Comparison of ENCODE assay signal across 9 mouse cellular contexts in genomic region chr1:167231612-167232283, GRCm38 (mm10). TPM values are rescaled to one million over a fixed set of nuclear protein-coding genes. Genes with fewer than 3 reads are reported as not detected.
DNase-seq lines count a peak whose midpoint lies in the region; ATAC-seq and TF ChIP-seq lines count a peak whose summit lies in the region.
"Had no signal": no experiment of that assay in that cellular context is flagged by ENCODE, and none has a peak within 500 bp of the region (broad histone marks: within the 10 kb centered on the region; RNA-seq: fewer than 3 reads in every experiment).

No protein-coding gene starts in this region.

- no peak overlapping the region for H3K9ac ChIP-seq in midbrain, embryonic 12.5 days (replicated peaks)
- H3K9ac ChIP-seq in midbrain, embryonic 15.5 days: no peak overlapping the region
- H3K9ac ChIP-seq in forebrain, embryonic 14.5 days (ENCODE audit: low read length): no peak overlapping the region
- H3K9ac ChIP-seq: liver, embryonic 15.5 days had no signal

- no peak overlapping the region for H3K4me3 ChIP-seq in midbrain, embryonic 12.5 days
- H3K4me3 ChIP-seq in midbrain, embryonic 15.5 days: no peak overlapping the region
- no peak overlapping the region for H3K4me3 ChIP-seq in olfactory bulb, adult 2 months (ENCODE audit: insufficient read depth, low read depth, low read length)
- no peak overlapping the region for H3K4me3 ChIP-seq in forebrain, embryonic 14.5 days (ENCODE audit: low read depth, low read length)
- H3K4me3 ChIP-seq: liver, embryonic 15.5 days had no signal

- no peaks in the 10 kb centered on the region for H3K9me3 ChIP-seq in midbrain, embryonic 12.5 days
- no peaks in the 10 kb centered on the region for H3K9me3 ChIP-seq in midbrain, embryonic 15.5 days
- no peaks in the 10 kb centered on the region for H3K9me3 ChIP-seq in forebrain, embryonic 14.5 days (replicated peaks; ENCODE audit: control insufficient read depth, low read length)
- H3K9me3 ChIP-seq: liver, embryonic 15.5 days had no signal

- DNase-seq in frontal cortex, postnatal 36 days (ENCODE audit: low spot score in 2 of 2): no peak
- DNase-seq in brain, embryonic 14.5 days (ENCODE audit: low read depth): peak; percentile 29
- no peak for DNase-seq in forebrain, embryonic 14.5 days (ENCODE audit: low spot score)
- DNase-seq in neural tube, embryonic 10.5 days (ENCODE audit: extremely low spot score, low spot score): no peak

- WGBS in midbrain, embryonic 12.5 days: 85% methylated on average over 17 of the region's 17 CpGs
- 77% methylated on average over 17 of the region's 17 CpGs for WGBS in midbrain, embryonic 15.5 days
- WGBS in olfactory bulb, adult 2 months: 57% methylated on average over 17 of the region's 17 CpGs
- 81% methylated on average over 17 of the region's 17 CpGs for WGBS in forebrain, embryonic 14.5 days

- peaks cover 78% of the 10 kb centered on the region for H3K36me3 ChIP-seq in midbrain, embryonic 12.5 days
- peaks cover 11% of the 10 kb centered on the region; the same call in 1 of the 2 replicates for H3K36me3 ChIP-seq in midbrain, embryonic 15.5 days (replicated peaks)
- H3K36me3 ChIP-seq in forebrain, embryonic 14.5 days (ENCODE audit: control insufficient read depth, insufficient read depth, low read length): peaks cover 60% of the 10 kb centered on the region

- H3K4me2 ChIP-seq in midbrain, embryonic 12.5 days (replicated peaks): no peak overlapping the region
- no peak overlapping the region for H3K4me2 ChIP-seq in midbrain, embryonic 15.5 days
- H3K4me2 ChIP-seq in forebrain, embryonic 14.5 days (ENCODE audit: low read length): no peak overlapping the region
- H3K4me2 ChIP-seq: liver, embryonic 15.5 days had no signal

- H3K27me3 ChIP-seq in midbrain, embryonic 12.5 days: no peaks in the 10 kb centered on the region
- no peaks in the 10 kb centered on the region for H3K27me3 ChIP-seq in midbrain, embryonic 15.5 days (replicated peaks)
- no peaks in the 10 kb centered on the region for H3K27me3 ChIP-seq in forebrain, embryonic 14.5 days (replicated peaks; ENCODE audit: control insufficient read depth, insufficient read depth, low read length)
- H3K27me3 ChIP-seq: liver, embryonic 15.5 days had no signal

- no peak for TF ChIP-seq POLR2A in brain, embryonic 14.5 days (IDR thresholded peaks at IDR 0.05; ENCODE audit: borderline replicate concordance, extremely low read depth, insufficient read depth, insufficient read length, poor library complexity, severe bottlenecking)
- no peak for TF ChIP-seq POLR2A in olfactory bulb, adult 2 months (IDR thresholded peaks at IDR 0.05; ENCODE audit: insufficient read depth, low read depth, low read length)

- TF ChIP-seq CTCF in brain, embryonic 14.5 days (IDR thresholded peaks at IDR 0.05; ENCODE audit: borderline replicate concordance, extremely low read depth, insufficient read depth, insufficient read length): peak; percentile 28; the same call in 1 of the 2 replicates
- peak; percentile 30; the same call in 1 of the 2 replicates for TF ChIP-seq CTCF in olfactory bulb, adult 2 months (IDR thresholded peaks at IDR 0.05; ENCODE audit: insufficient read depth, low read depth, low read length)

- ATAC-seq in frontal cortex, adult (ENCODE audit: low TSS enrichment): peak; percentile 20; the same call in 1 of the 2 replicates
- ATAC-seq in midbrain, embryonic 12.5 days (ENCODE audit: low FRiP score, low read depth): peak; percentile 11; the same call in 1 of the 2 replicates
- ATAC-seq in midbrain, embryonic 15.5 days (replicated peaks): no peak
- ATAC-seq in forebrain, embryonic 14.5 days: no peak

- no peak overlapping the region for H3K27ac ChIP-seq in midbrain, embryonic 12.5 days (replicated peaks)
- no peak overlapping the region for H3K27ac ChIP-seq in midbrain, embryonic 15.5 days
- no peak overlapping the region for H3K27ac ChIP-seq in olfactory bulb, adult 2 months (ENCODE audit: insufficient read depth, low read depth, low read length)
- H3K27ac ChIP-seq in forebrain, embryonic 14.5 days (ENCODE audit: low read depth, low read length): no peak overlapping the region
- H3K27ac ChIP-seq: liver, embryonic 15.5 days had no signal

- no peaks in the 10 kb centered on the region for H3K4me1 ChIP-seq in midbrain, embryonic 12.5 days
- no peaks in the 10 kb centered on the region for H3K4me1 ChIP-seq in midbrain, embryonic 15.5 days
- peaks cover 13% of the 10 kb centered on the region for H3K4me1 ChIP-seq in olfactory bulb, adult 2 months (ENCODE audit: control insufficient read depth, insufficient read depth, low read length)
- no peaks in the 10 kb centered on the region for H3K4me1 ChIP-seq in forebrain, embryonic 14.5 days (ENCODE audit: control insufficient read depth, insufficient read depth, low read length)

RNA-seq across cellular contexts. Expression of gene Uck2, which starts 53.4 kb away (rescaled TPM):
- polyA plus RNA-seq in midbrain, embryonic 12.5 days (2016; fragmentation: Nextera tagmentation; extraction: Ambion mirVana): 107 and 110 TPM in 2 replicates
- 50.1 and 50.9 TPM in 2 replicates for polyA plus RNA-seq in midbrain, embryonic 15.5 days (2015; fragmentation: Nextera tagmentation; extraction: Ambion mirVana)
- 37.8 and 53.1 TPM in 2 replicates for polyA plus RNA-seq in brain, embryonic 14.5 days (2012; rRNA removed)
- polyA plus RNA-seq in olfactory bulb, adult 2 months (2012; ENCODE audit: insufficient read depth, insufficient read length, low replicate concordance, missing spikeins): 323 TPM in 1 of 2 replicates, not detected in the other
- polyA plus RNA-seq in forebrain, embryonic 14.5 days (2014; fragmentation: Nextera tagmentation; extraction: Ambion mirVana): 54.1 and 58.1 TPM in 2 replicates

Comparison
In these comparisons a context has a peak if more than half of its experiments do, and no peak if none do; other contexts are left out.
1. ATAC-seq: peak in frontal cortex, adult (single experiment) and midbrain, embryonic 12.5 days (single experiment); none in midbrain, embryonic 15.5 days (single experiment) and forebrain, embryonic 14.5 days (single experiment).